Mouse (Mus musculus) small intestine, adult 2 months (tissue): Measurements from ENCODE around the gene Cdkn1b. TPM values are rescaled to one million over a fixed set of nuclear protein-coding genes. Genes with fewer than 3 reads are reported as not detected.

Experiments used
- H3K27ac ChIP-seq: fragments of 200-500 bp; 2 replicates; pipeline ENCODE4 v1.5.1; 2012; ENCODE audit warnings: low read depth, low read length, control low read depth, inconsistent platforms; ENCODE audit not compliant: insufficient read depth
- H3K27me3 ChIP-seq: fragments of 200-500 bp; 2 replicates; pipeline ENCODE4 v1.6.1; 2012; ENCODE audit warnings: mild to moderate bottlenecking, moderate library complexity, low read length, inconsistent platforms; ENCODE audit not compliant: control insufficient read depth, insufficient read depth
- H3K36me3 ChIP-seq: fragments of 200-500 bp; 2 replicates; pipeline ENCODE4 v1.6.1; 2012; ENCODE audit warnings: mild to moderate bottlenecking, low read length, control low read depth, inconsistent platforms; ENCODE audit not compliant: control insufficient read depth, insufficient read depth
- H3K4me1 ChIP-seq: fragments of 200-500 bp; 2 replicates; pipeline ENCODE4 v1.6.1; 2012; ENCODE audit warnings: low read length, inconsistent platforms, mixed read lengths; ENCODE audit not compliant: control insufficient read depth, insufficient read depth, insufficient read length
- H3K4me3 ChIP-seq: fragments of 200-500 bp; 2 replicates; pipeline ENCODE4 v1.5.1; 2012; ENCODE audit warnings: low read depth, mild to moderate bottlenecking, control low read depth, inconsistent platforms, low read length, moderate library complexity
- CTCF ChIP-seq: fragments of 200-500 bp; IDR thresholded peaks from 2 replicates; pipeline ENCODE4 v1.5.1; 2012; ENCODE audit warnings: low read depth, mild to moderate bottlenecking, control low read depth, inconsistent platforms, low read length, moderate library complexity, mixed read lengths; ENCODE audit not compliant: insufficient replicate concordance, insufficient read length; ENCODE audit errors: extremely low read depth
- POLR2A ChIP-seq: fragments of 200-500 bp; IDR thresholded peaks from 2 replicates; pipeline ENCODE4 v1.6.1; 2012; ENCODE audit warnings: low read depth, mild to moderate bottlenecking, control low read depth, inconsistent platforms, low read length, moderate library complexity
- WGBS: fragments of 180-500 bp; shearing (Covaris S2); methylation state at CpG from one replicate; pipeline ENCODE4 v1.1.7; 2018; 5-methylcytosine and 5-hydroxymethylcytosine counted together
- polyA plus RNA-seq: library from polyadenylated mRNA; depleted of rRNA; stranded (reverse); fragments of >200 nt; gene quantifications from 2 replicates; pipeline ENCODE4 v1.2.3, GENCODE M21; 2012

Cdkn1b gene
- polyA plus RNA-seq, 1 experiment: 16.3 TPM

GRCm38 (mm10) chr6:134931146-134931545 is 10.9 kb downstream of the Cdkn1b start:
- Histone ChIP-seq H3K4me3 (no peak overlapping the region), H3K27ac (no peak overlapping the region), H3K27me3 (no peaks in the 10 kb centered on the region), H3K4me1 (peaks cover 2% of the 10 kb centered on the region; the same call in 1 of the 2 replicates), H3K36me3 (no peaks in the 10 kb centered on the region)
- TF ChIP-seq CTCF (no peak), POLR2A (no peak)
- 63% methylated on average over 3 of the region's 3 CpGs for WGBS

- Histone ChIP-seq H3K4me3 (no peak overlapping the region), H3K27me3 (no peaks in the 10 kb centered on the region), H3K4me1 (peaks cover 2% of the 10 kb centered on the region; the same call in 1 of the 2 replicates), H3K36me3 (no peaks in the 10 kb centered on the region), H3K27ac (peak overlapping the region; percentile 6; the same call in 1 of the 2 replicates)
- TF ChIP-seq CTCF: no peak
- TF ChIP-seq POLR2A: no peak
- WGBS: 52% methylated on average over 12 of the region's 12 CpGs
These were observed 12.4 kb downstream of the Cdkn1b start for GRCm38 (mm10) chr6:134932486-134933206.

DNA sequence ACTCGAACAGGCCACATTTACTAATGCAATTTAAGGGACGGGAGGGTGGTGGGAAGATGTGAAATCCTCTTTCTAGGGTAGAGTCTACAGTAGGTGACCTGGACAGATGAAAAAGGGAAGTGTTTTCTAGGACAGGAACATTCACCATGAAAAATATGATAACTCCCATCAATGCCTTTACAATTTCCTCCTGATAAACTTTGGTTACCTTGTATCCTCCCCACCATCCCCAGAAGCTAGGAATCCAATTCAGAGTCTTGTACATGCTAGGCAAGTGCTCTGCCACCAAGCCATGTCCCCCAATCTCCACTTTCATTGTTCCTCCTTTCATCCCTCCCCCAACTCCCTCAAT is 13.0 kb downstream of the Cdkn1b start:
- 48% methylated on average over 2 of the region's 2 CpGs for WGBS
- peaks cover 2% of the 10 kb centered on the region; the same call in 1 of the 2 replicates for H3K4me1 ChIP-seq
- no peaks in the 10 kb centered on the region for H3K36me3 ChIP-seq
- no peak overlapping the region for H3K4me3 ChIP-seq
- no peaks in the 10 kb centered on the region for H3K27me3 ChIP-seq
- no peak for TF ChIP-seq POLR2A
- TF ChIP-seq CTCF: no peak
- H3K27ac ChIP-seq: peak overlapping the region; percentile 6; the same call in 1 of the 2 replicates

- WGBS: 91% methylated on average over 5 of the region's 5 CpGs
- Histone ChIP-seq H3K36me3 (no peaks in the 10 kb centered on the region), H3K27ac (no peak overlapping the region), H3K4me1 (peaks cover 2% of the 10 kb centered on the region; the same call in 1 of the 2 replicates), H3K27me3 (no peaks in the 10 kb centered on the region), H3K4me3 (no peak overlapping the region)
- TF ChIP-seq POLR2A: no peak
- no peak for TF ChIP-seq CTCF
These were observed 14.1 kb downstream of the Cdkn1b start for GRCm38 (mm10) chr6:134934305-134934704.

DNA sequence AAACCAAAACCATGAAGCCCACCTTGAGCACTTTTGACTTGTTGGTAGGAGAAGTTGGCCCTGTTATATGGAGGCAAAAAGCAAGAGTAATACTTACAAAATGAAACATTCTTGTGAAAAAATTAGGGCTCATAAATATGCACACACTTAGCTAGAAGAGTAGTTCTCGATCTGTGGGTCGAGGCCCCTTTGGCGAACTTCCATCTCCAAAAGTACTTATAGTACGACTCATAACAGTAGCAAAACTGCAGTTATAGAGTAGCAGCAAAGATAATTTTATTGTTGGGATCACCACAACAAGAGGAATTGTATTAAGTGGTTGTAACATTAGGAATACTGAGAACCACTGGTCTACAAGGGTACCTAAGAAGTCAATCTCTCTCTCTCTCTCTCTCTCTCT is 19.6 kb downstream of the Cdkn1b start:
- WGBS: 80% methylated on average over 4 of the region's 4 CpGs
- H3K36me3 ChIP-seq: no peaks in the 10 kb centered on the region; the same call in 1 of the 2 replicates
- H3K27me3 ChIP-seq: no peaks in the 10 kb centered on the region
- H3K27ac ChIP-seq: no peak overlapping the region
- TF ChIP-seq CTCF (no peak), POLR2A (no peak)
- no peaks in the 10 kb centered on the region; the same call in 1 of the 2 replicates for H3K4me1 ChIP-seq
- H3K4me3 ChIP-seq: no peak overlapping the region

DNA sequence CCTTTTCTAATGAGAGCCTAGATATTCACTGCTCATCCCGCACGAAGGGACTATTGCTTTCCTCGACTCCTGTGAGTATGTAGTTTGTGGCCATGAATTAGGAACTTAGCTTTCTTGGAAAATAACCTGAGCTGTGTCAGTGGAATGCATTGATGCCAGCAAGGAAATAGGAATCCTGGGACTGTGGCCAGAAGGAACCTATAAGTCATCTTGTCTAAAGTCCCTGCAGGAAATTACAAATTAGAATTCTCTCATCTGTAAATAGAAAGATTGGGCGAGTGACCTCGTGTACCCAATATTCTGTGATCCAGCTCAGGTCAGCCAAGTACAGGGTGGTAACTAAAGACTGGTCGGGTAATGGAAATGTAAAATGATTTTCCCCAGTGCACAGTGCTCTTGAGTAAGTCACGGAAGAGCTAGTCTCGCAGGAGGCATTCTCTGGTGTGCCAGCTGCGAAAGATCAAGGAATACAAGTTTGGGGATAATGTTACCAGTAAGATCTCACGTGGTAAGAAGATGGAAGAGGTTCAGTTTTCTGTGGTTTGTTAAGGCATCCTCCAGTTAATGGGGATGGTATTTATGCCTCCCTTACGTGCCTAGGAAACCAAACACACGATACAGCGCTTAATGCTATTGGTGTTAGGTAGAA is 23.7 kb downstream of the Cdkn1b start:
- WGBS: 47% methylated on average over 13 of the region's 13 CpGs

DNA sequence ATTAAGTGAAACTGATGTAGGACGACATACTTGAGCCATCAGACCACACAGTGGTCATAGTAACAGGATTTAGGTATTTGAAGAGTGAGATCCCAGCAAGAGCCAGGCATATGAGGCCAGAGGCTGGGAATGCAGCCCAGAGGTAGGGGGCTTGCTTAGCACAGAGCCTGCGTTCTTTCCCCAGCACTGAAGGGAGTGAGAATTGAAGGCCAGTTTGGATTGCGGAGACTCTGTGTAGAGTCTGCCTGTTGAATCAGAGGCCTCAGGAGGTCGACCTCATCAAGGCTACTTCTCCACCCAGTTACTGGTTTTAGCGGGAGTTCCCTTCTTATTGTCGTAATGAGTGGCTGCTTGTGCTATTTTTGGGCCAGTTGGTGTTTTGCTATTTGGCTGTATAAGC is 25.9 kb downstream of the Cdkn1b start:
- Histone ChIP-seq H3K4me1 (no peaks in the 10 kb centered on the region; the same call in 1 of the 2 replicates), H3K27me3 (no peaks in the 10 kb centered on the region), H3K36me3 (no peaks in the 10 kb centered on the region; the same call in 1 of the 2 replicates), H3K27ac (no peak overlapping the region), H3K4me3 (no peak overlapping the region)
- 64% methylated on average over 6 of the region's 6 CpGs for WGBS
- TF ChIP-seq CTCF (no peak), POLR2A (no peak)

More for the DNA sequence above, 23.7 kb downstream of the Cdkn1b start:
- Histone ChIP-seq H3K4me1 (no peaks in the 10 kb centered on the region; the same call in 1 of the 2 replicates), H3K36me3 (no peaks in the 10 kb centered on the region; the same call in 1 of the 2 replicates), H3K27ac (peak overlapping the region; percentile 54; the same call in 1 of the 2 replicates), H3K4me3 (no peak overlapping the region), H3K27me3 (no peaks in the 10 kb centered on the region)
- TF ChIP-seq POLR2A (no peak), CTCF (no peak)
